Mouse (Mus musculus): ENCODE data around the gene Gpd2.

Gene Gpd2

DNA sequence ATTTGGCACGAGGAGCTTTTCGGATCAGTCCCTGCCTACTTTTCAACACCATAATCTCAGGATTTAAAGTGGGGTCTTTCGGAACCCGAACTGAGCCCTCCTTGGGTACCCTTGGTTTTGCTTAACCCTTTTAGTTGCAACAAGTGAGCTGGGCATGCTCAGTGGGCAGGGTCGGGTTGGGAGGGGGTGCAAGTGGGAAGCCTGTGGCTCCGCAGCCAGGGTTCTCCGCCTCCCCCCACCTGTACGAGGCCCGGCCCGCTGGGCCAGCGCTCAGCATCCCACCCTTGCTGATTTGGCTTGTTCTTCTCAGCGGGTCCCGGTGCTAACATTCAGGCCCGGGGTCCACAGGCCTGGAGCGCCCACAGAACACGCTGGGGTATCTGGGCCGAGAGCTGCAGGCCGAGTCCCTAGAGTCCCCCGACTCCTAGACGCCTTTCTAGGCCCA is at the start of gene Gpd2:
TSS of gene Gpd2 (plus strand) at position 161 of the 445 bp plus-strand sequence.
- no peak for DNase-seq

DNA sequence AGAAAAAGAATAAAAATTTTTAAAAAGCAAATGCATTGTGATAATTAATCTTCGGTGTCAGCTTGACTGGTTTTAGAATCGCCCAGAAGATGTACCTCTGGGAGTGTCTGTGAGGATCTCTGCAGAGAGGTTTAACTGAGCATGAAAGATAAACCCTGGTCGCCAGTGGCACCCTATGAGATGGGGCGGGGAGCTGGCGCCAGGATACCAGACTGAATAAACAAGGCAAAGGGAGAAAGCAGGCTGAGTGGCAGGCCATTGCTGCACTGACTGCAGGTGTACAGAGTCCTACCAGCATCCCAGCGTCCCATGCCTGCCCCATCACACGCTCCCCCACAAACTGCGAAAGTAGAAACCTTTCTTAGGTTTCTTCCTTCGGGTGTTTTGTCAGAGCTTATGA is 49.2 kb upstream of the Gpd2 start:
- no peak for DNase-seq

DNA sequence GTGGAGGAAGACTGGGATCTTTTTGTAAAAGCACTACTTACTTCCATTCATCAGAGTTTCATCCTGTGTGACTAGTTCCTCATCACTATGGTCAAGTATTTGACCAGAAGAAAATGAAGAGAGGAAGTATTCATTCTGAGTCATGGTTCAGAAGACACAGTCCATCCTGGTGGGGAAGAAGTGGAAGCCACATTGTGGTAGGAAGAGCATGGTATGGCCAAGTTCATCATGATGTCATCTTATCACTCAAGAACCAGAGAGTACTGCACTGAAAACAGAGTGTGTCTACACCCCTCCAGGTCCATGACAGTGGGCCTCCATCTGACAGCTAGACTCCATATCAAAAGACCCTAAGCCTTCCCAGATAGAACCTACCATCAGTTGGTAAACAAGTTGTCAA is 46.6 kb upstream of the Gpd2 start:
- no peak for DNase-seq

DNA sequence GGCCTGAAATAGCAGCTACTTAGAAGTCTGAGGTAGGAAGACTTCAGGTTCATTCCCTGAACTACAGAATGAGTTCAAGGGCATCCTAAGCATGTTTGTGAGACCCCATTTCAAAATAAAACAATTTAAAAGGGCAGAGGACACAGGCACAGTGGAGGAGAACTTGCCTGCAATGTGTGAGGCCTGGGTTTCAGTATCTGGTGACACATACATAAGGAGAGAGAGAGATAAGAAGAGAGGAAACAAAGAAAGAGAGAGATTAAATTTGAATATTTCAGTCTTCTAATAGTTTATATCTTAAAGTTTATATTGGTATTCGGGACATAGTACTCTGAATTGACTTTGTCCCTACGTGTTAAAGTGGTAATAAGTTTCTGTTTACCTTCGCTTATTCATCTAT is 38.4 kb upstream of the Gpd2 start:
- DNase-seq, result no peak

DNA sequence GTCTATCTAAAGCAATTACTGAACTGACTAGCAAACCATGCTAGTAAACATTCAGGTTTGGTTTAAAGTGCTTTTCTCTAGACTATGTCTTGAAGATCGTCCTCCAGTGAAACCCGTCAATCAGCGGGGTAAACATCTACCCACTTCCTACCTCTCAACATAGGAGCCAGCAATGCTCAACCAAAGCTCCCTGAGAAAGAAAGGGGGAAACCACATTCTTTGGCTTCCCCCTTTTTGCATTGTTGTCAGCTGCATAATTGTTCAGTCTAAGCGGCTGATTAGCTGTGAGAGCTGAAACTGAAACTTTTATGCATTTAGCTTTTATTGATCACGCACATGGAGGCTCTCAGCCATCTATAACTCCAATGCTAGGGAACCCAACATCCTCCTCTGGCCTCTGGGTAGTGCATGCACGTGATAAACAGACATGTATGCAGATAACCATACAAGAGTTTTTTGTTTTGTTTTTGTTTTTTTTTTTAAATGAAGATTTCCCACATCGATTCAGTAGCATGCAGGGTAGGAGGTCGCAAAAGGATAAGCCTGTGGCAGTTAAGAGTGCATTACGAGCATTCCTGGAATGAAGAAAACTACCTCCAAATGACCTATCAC is 28.9 kb upstream of the Gpd2 start:
- DNase-seq, result no peak

GRCm38 (mm10) chr2:57211049-57212001 is 26.1 kb upstream of the Gpd2 start:
- no peak for DNase-seq

GRCm38 (mm10) chr2:57213364-57213763 is 24.1 kb upstream of the Gpd2 start:
- no peak for DNase-seq

GRCm38 (mm10) chr2:57223288-57224026 is 14.0 kb upstream of the Gpd2 start:
- no peak for DNase-seq

DNA sequence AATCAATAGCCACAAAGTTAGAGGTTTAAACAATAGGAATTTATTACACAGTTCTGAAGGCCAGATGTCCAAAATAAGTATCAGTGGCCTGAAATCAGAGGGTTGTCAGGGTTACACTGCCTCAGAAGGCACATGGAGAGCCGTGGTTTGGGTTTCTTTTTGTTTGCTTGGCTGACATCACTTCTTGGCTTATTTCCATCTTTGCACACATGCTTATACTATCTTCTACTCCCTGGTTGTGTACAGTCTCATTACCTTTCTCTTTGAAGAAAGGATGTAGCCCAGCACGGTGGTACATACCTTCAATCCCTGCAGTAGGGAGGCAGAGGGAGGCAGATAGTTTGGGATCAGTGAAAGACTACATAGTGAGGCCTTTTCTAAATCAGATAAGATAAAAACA is 12.2 kb upstream of the Gpd2 start:
- no peak for DNase-seq

DNA sequence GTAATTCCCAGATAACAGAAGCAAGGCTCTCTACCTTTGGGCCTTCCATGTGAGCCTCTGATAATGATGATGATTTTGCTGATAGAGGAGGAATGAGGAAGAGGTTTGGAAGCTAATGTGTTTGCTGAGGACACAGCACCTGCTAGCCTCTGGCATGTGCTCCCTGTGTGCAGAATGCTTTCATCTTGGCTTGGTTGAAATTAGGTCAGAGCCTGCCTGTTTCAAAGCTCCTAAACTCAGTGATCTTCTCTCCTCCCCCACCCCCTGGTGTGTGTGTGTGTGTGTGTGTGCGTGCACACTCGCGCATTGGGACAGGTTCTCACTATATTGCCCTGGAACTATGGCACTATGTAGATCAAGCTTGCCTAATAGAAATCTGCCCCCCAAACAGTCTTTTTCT is 10.0 kb upstream of the Gpd2 start:
- DNase-seq, result no peak

DNA sequence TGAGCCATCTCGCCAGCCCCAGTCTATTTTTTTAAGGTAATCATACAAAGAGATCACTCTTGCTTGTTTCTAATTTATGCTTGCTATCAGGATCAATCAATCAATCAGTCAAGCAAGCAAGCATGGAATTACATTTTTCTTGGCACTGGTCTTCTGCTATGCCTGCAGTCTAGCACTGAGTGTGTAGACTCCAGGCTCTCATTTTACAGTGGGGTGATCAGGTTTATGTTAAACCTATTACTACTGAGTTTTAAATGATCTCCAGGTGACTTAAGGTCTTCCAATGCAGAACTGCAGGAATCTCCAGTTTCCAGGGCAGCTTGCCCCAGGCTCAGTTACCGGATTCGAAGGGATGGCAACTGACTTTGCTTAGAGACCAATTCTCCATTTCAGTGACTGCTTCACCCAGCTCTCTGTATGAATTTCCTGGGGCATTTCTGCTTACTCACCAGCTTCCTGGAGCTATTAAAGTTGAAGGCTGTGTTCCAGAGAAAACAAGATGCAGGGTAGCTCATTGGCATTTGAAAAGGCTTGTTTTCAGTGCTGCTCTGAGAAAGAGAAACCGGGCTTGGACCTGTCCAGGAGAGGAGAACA is 7.7 kb upstream of the Gpd2 start:
- DNase-seq, result peak; percentile 12

GRCm38 (mm10) chr2:57231432-57231831 is 6.0 kb upstream of the Gpd2 start:
- DNase-seq, result no peak

GRCm38 (mm10) chr2:57232328-57232727 is 5.1 kb upstream of the Gpd2 start:
- no peak for DNase-seq

GRCm38 (mm10) chr2:57236246-57236645 is 1.2 kb upstream of the Gpd2 start:
- DNase-seq, result no peak

DNA sequence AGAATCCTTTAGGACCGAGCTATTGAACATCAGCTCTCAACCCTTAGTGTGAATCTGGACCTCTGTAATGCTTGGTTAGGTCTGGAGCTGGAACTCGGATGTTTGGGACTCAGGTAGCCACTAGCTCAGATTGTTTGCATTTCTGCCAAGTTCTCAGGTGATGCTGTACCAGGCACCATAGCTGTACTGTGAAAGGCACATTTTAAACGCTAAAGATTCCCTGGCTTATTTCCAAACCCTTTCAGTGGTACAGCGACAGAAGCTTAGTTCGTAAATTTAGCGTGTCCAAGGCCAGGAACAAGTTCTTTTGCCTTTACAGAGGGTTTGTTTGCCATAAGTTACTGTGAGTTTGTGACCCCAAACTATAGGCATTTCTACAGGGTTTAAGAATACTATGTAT is 409 bp upstream of the Gpd2 start:
- no peak for DNase-seq

GRCm38 (mm10) chr2:57237920-57238613 is 632 bp downstream of the Gpd2 start:
- peak; percentile 86 for DNase-seq

DNA sequence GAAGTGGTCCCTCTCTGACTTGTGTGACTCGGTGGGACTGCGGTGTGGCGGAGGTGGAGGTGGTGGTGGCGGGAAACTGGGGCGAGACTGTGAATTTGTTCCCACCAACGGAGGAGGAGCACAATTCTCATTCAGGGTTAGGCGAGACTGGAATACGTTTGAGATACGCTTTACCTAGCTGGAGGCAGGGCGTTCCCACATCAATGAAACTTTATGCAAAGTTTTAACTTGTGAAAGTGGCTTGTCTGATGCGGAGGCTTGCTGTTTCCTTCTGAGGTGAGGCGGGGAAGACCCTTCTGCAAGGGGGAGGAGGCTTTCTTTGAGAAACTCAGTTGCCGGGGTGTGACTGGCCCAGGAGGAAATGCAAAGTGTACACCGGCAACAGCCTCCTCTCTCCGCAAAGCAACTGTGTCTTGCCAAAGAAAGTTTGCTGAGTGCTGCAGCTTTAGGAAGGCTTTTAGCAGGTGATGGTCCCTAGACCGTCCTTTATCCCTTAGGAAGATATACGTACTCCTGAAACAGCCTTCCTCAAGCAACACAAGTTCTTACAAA is 1.3 kb downstream of the Gpd2 start:
- DNase-seq, result no peak

- DNase-seq, result no peak
Observed at GRCm38 (mm10) chr2:57239356-57239755, 1.9 kb downstream of the Gpd2 start.

DNA sequence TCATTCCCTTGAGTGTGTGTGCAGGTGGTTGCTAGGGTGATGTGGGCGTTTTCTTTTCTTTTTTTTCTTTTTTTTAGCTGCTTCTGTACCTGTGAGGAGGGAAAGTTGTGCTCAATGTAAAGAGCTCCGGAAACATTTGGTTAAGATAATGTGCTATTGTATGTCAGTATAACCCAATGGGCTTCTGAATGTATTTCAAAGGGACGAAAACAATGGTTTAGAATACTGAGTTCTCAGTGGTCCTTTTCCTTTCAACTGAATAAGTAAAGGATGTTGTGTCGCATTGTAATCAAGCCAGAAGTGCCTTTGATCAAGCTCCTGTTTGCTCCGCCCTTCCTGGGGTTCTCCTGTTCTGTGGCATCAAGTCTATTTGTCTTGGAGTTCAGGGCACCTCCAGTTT is 6.6 kb downstream of the Gpd2 start:
- DNase-seq, result no peak

GRCm38 (mm10) chr2:57245721-57246328 is 8.4 kb downstream of the Gpd2 start:
- DNase-seq, result no peak

DNA sequence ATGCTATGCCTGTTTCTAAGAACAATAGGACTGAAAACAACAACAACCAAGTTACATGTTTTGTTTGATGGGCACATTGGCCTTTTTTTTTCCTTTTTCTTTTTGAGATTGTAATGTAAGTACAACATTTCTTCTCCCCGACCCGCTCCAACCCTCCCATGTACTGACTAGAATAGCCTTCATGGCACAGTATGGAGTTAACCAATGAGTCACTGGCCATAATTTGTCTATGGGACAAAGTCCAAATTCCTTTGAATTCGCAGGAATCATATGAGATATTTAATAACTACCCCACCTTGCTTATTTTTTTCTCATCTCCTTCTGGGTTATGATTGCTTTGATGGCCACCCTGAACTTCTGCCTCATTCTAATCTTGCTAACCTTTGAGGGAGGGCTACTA is 12.7 kb downstream of the Gpd2 start:
- no peak for DNase-seq
